Mouse (Mus musculus) liver, embryonic 14.5 days (tissue): Measurements from ENCODE around the gene Uchl4. TPM values are rescaled to one million over a fixed set of nuclear protein-coding genes. Genes with fewer than 3 reads are reported as not detected.

Source experiments
- ATAC-seq: fragments of 200-750 bp; cut with Nextera tagmentation; 2 replicates; pipeline ENCODE4 v1.8.0; 2017; ENCODE audit warnings: moderate number of reproducible peaks, mild to moderate bottlenecking, moderate library complexity; ENCODE audit not compliant: insufficient read depth
- DNase-seq, 3 experiments: peaks; one replicate each; pipeline ENCODE4 v3.0.0-alpha.2; 2012 to 2013; ENCODE audit warnings: low read depth in 3 of 3, low spot score in 3 of 3
- H3K27ac ChIP-seq: fragments of 300-500 bp; sonication (generic); 2 replicates; pipeline ENCODE4 v1.5.1; 2014; ENCODE audit warnings: moderate library complexity, mild to moderate bottlenecking, control low read depth, inconsistent platforms
- H3K27me3 ChIP-seq: fragments of 300-500 bp; sonication (generic); 2 replicates; pipeline ENCODE4 v1.6.1; 2014; ENCODE audit warnings: mild to moderate bottlenecking, low read length, moderate library complexity; ENCODE audit not compliant: control insufficient read depth, insufficient read depth
- H3K36me3 ChIP-seq: fragments of 300-500 bp; sonication (generic); replicated peaks from 2 replicates; pipeline ENCODE4 v1.6.1; 2014; ENCODE audit warnings: low read depth; ENCODE audit not compliant: control insufficient read depth, insufficient read depth
- H3K4me1 ChIP-seq, 2 experiments: fragments of 200-500 bp in 1 of 2; fragments of 300-500 bp in 1 of 2; sonication (generic) in 1 of 2; replicated peaks; 2 replicates each; pipeline ENCODE4 v1.6.1; 2012 to 2014; ENCODE audit warnings: antibody characterized with exemption in 1 of 2, inconsistent platforms in 1 of 2, low read length in 1 of 2; ENCODE audit not compliant: control insufficient read depth in 2 of 2, insufficient read depth in 2 of 2
- H3K4me2 ChIP-seq: fragments of 300-500 bp; sonication (generic); 2 replicates; pipeline ENCODE4 v1.6.1; 2014; ENCODE audit warnings: low read depth, mild to moderate bottlenecking, control low read depth, moderate library complexity
- H3K4me3 ChIP-seq, 2 experiments: fragments of 200-500 bp in 1 of 2; fragments of 300-500 bp in 1 of 2; sonication (generic) in 1 of 2; 2 replicates each; pipeline ENCODE4 v1.5.1; 2012 to 2014; ENCODE audit warnings: low read depth in 2 of 2, low read length in 2 of 2, mild to moderate bottlenecking in 2 of 2, control low read depth in 1 of 2, inconsistent platforms in 1 of 2, moderate library complexity in 1 of 2; ENCODE audit not compliant: insufficient read depth in 1 of 2
- H3K9ac ChIP-seq: fragments of 300-500 bp; sonication (generic); replicated peaks from 2 replicates; pipeline ENCODE4 v1.6.1; 2014; ENCODE audit warnings: mild to moderate bottlenecking, control low read depth, moderate library complexity
- H3K9me3 ChIP-seq: fragments of 300-500 bp; sonication (generic); 2 replicates; pipeline ENCODE4 v1.6.1; 2016; ENCODE audit warnings: low read length, mixed read lengths; ENCODE audit not compliant: control insufficient read depth
- CTCF ChIP-seq: IDR thresholded peaks from 2 replicates; pipeline ENCODE4 v1.5.1; 2016; ENCODE audit warnings: antibody characterized with exemption, low read depth, control low read depth
- EP300 ChIP-seq: IDR thresholded peaks from 2 replicates; pipeline ENCODE4 v1.6.1; 2016; ENCODE audit warnings: antibody characterized with exemption, low read depth
- WGBS: fragments of 180-500 bp; shearing (Covaris S2); extraction: QIAGEN DNeasy Blood & Tissue Kit; methylation state at CpG from one replicate; pipeline ENCODE4 v1.1.7; 2014; ENCODE audit not compliant: insufficient replicate concordance; 5-methylcytosine and 5-hydroxymethylcytosine counted together
- microRNA-seq: library from miRNA; unstranded; fragments of <30 nt; microRNA quantifications from one replicate; pipeline ENCODE4, GENCODE M21; 2016
- polyA plus RNA-seq, 2 experiments: library from polyadenylated mRNA; depleted of rRNA in 1 of 2; stranded (reverse) in 1 of 2; unstranded in 1 of 2; fragments of >200 nt; fragmentation: Nextera tagmentation in 1 of 2; extraction: Ambion mirVana in 1 of 2; gene quantifications; 2 replicates each; pipeline versions ENCODE4 v1.2.1 to v1.2.3; 2012 to 2014

The Uchl4 gene
- polyA plus RNA-seq, 2 experiments = 0.13 to 0.77 TPM

DNA sequence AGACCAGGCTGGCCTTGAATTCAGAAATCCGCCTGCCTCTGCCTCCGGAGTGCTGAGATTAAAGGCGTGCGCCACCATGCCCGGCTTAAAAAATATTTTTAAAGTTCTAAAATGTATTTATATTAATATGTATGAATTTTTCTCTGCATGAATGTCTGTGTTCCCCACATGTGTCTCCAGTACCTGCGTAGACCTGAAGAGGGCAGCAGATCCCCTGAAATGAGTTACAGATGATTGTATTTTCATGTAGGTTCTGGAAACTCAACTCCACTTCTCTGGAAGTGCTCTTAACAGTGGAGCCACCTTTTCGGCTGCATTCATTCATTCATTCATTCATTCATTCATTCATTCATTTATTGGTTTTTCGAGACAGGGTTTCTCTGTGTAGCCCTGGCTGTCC is 42.7 kb downstream of the Uchl4 start:
- H3K4me1 ChIP-seq = peaks cover 2 to 3% of the 10 kb centered on the region in 2 experiments; a peak in 3 of 4 replicates
- H3K9ac ChIP-seq = no peak overlapping the region
- no peak for TF ChIP-seq EP300
- TF ChIP-seq CTCF = peak; percentile 82
- no peak overlapping the region for H3K27ac ChIP-seq
- H3K36me3 ChIP-seq = no peaks in the 10 kb centered on the region
- no peaks in the 10 kb centered on the region for H3K9me3 ChIP-seq
- no peak overlapping the region for H3K4me2 ChIP-seq
- no peak for ATAC-seq
- 31% methylated on average over 8 of the region's 8 CpGs for WGBS
- no peaks in the 10 kb centered on the region for H3K27me3 ChIP-seq
- DNase-seq = peak; percentile 50 to 66 (median 55)
- H3K4me3 ChIP-seq = no peak overlapping the region

DNA sequence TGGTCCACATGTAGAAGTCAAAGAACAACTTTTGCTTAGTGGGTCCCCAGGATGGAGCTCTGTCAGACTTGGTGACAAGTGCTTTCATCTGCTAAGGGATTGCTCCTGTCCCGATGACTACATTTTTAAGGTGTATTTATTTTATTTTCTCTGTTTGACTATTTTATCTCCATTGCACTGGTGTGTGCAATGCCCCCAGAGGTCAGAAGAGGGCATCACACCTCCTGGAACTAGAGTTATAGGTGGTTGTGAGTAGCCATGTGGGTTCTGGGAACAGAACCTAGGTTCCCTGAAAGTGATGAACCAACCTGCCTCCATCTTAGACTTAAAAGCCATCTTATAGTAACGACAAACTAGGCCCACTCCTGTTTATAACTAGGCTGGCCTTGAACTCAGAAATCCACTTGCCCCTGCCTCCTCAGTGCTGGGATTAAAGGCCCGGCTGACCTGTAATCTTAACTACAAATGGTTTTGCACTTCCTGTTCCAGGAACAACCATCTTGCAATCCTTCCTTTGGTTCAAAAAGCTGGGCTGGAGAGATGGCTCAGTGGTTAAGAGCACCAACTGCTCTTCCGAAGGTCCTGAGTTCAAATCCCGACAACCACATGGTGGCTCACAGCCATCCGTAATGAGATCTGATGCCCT is 43.8 kb downstream of the Uchl4 start:
- TF ChIP-seq EP300 (no peak), CTCF (peak; percentile 35; the same call in 1 of the 2 replicates)
- no peak overlapping the region for H3K4me3 ChIP-seq
- H3K27ac ChIP-seq = no peak overlapping the region
- H3K9ac ChIP-seq = no peak overlapping the region
- DNase-seq (no peak), ATAC-seq (no peak)
- no peak overlapping the region for H3K4me2 ChIP-seq
- H3K36me3 ChIP-seq = no peaks in the 10 kb centered on the region
- no peaks in the 10 kb centered on the region for H3K27me3 ChIP-seq
- H3K4me1 ChIP-seq = peaks cover 4 to 7% of the 10 kb centered on the region in 2 experiments; a peak in 3 of 4 replicates
- H3K9me3 ChIP-seq = no peaks in the 10 kb centered on the region
- WGBS = 87% methylated on average over 6 of the region's 6 CpGs

GRCm38 (mm10) chr9:64281105-64281780 is 46.2 kb downstream of the Uchl4 start, which contains the start of gene Tipin:
Tipin (plus strand) TSS chr9:64281581.
- DNase-seq (peak; percentile 86 to 89 (median 87)), ATAC-seq (peak; percentile 87)
- no peaks in the 10 kb centered on the region for H3K9me3 ChIP-seq
- H3K27me3 ChIP-seq = no peaks in the 10 kb centered on the region
- 2% methylated on average over 46 of the region's 46 CpGs for WGBS
- TF ChIP-seq EP300 (peak; percentile 80), CTCF (no peak)
- H3K4me3 ChIP-seq = peak within 1 kb of the TSS; percentile 94
- peaks cover 6 to 8% of the 10 kb centered on the region in 2 experiments; a peak in 3 of 4 replicates for H3K4me1 ChIP-seq
- H3K27ac ChIP-seq = peak within 1 kb of the TSS; percentile 73
- H3K4me2 ChIP-seq = peak within 1 kb of the TSS; percentile 76
- peaks cover 4% of the 10 kb centered on the region for H3K36me3 ChIP-seq
- peak within 1 kb of the TSS; percentile 99 for H3K9ac ChIP-seq

DNA sequence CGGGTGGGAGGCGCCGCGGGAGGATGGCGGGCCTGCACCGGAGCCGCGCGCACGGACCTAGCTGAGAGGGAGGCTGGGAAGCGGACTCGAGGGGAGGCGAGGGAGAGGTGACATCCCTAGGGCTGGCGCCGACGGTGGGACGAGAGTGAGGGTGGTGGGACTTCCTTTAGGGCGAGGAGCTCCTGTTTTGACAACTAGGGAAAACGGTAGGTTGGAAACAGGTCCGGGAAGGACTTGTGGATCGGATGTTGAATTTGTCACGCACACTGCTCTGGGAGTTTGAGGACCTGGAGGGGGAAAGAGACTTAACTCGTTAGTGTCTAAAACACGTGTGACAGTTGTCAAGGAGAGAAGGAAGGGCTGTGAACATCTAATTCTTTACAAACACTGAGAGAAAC is 46.8 kb downstream of the Uchl4 start:
- H3K4me2 ChIP-seq = peak overlapping the region; percentile 76
- TF ChIP-seq CTCF (no peak), EP300 (no peak; the same call in 1 of the 2 replicates)
- H3K27ac ChIP-seq = peak overlapping the region; percentile 73
- DNase-seq = peak in 1 of 3 experiments; percentile 36
- H3K4me3 ChIP-seq = peak overlapping the region; percentile 94
- peak overlapping the region; percentile 99 for H3K9ac ChIP-seq
- under 1% methylated on average over 24 of the region's 24 CpGs for WGBS
- no peaks in the 10 kb centered on the region for H3K9me3 ChIP-seq
- peaks cover 4% of the 10 kb centered on the region for H3K36me3 ChIP-seq
- no peaks in the 10 kb centered on the region for H3K27me3 ChIP-seq
- H3K4me1 ChIP-seq = peaks cover 6 to 8% of the 10 kb centered on the region in 2 experiments; a peak in 3 of 4 replicates
- peak; percentile 84 for ATAC-seq

DNA sequence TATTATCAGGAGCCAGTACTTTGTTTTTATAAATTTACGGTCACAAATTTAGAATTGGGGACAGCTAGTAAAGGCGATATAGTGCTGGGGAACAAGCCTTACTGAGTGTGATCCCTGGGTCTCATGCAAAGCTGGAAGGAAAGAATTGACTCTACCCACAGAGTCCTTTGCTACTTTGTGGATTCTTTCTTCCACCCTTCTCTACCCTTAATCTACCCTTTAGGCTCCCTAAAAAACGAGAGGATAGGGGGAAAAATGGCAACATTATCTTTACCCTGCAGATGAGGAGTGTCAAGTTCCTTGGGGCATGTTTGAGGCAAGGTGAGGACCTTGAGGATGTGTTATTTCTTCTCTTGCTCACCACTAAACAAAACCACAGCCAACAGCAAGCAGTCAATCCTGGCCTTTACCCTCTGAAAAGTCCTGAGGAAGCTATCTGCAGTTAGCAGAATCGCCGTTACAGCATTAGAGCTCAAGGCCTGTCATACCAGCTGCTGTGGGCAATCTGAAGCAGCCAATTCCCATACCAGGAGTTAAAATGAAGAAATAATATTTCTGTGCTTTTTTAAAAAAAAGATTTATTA is 47.5 kb downstream of the Uchl4 start:
- Histone ChIP-seq H3K4me3 (peak overlapping the region; percentile 94), H3K9ac (peak overlapping the region; percentile 99), H3K27ac (peak overlapping the region; percentile 73), H3K9me3 (no peaks in the 10 kb centered on the region), H3K4me2 (peak overlapping the region; percentile 76), H3K4me1 (peaks cover 6 to 8% of the 10 kb centered on the region in 2 experiments; a peak in 3 of 4 replicates), H3K36me3 (peaks cover 4% of the 10 kb centered on the region), H3K27me3 (no peaks in the 10 kb centered on the region)
- WGBS = 8% methylated on average over 5 of the region's 5 CpGs
- DNase-seq (no peak), ATAC-seq (peak; percentile 12; the same call in 1 of the 2 replicates)
- TF ChIP-seq EP300 (no peak), CTCF (no peak)

Small RNAs within 50 kb of the gene (microRNA-seq; reads per million reads assigned to microRNA genes)
- gene Gm24106 = not detected

Other genes with a start within 250 kb of the Uchl4 start
- gene Smad6, start 213.1 kb upstream of the Uchl4 start, polyA plus RNA-seq (2012; rRNA removed) = 3.9 and 5.2 TPM in 2 replicates
- 1.8 and 2.1 TPM in 2 replicates for gene Smad6, start 213.1 kb upstream of the Uchl4 start, polyA plus RNA-seq (2014; fragmentation: Nextera tagmentation; extraction: Ambion mirVana)
- gene Lctl, start 118.1 kb upstream of the Uchl4 start, polyA plus RNA-seq (2012; rRNA removed) = 0.02 TPM in 1 of 2 replicates, not detected in the other
- not detected in 2 replicates for gene Lctl, start 118.1 kb upstream of the Uchl4 start, polyA plus RNA-seq (2014; fragmentation: Nextera tagmentation; extraction: Ambion mirVana)
- gene Zwilch, start 62.1 kb upstream of the Uchl4 start, polyA plus RNA-seq (2012; rRNA removed) = 15.1 and 34.4 TPM in 2 replicates
- gene Zwilch, start 62.1 kb upstream of the Uchl4 start, polyA plus RNA-seq (2014; fragmentation: Nextera tagmentation; extraction: Ambion mirVana) = 11.8 and 14.6 TPM in 2 replicates
- 583 and 863 TPM in 2 replicates for gene Rpl4, start 61.8 kb upstream of the Uchl4 start, polyA plus RNA-seq (2012; rRNA removed)
- 840 and 926 TPM in 2 replicates for gene Rpl4, start 61.8 kb upstream of the Uchl4 start, polyA plus RNA-seq (2014; fragmentation: Nextera tagmentation; extraction: Ambion mirVana)
- gene Snapc5, start 55.9 kb upstream of the Uchl4 start, polyA plus RNA-seq (2012; rRNA removed) = 4.2 and 11.5 TPM in 2 replicates
- 7.5 and 8.3 TPM in 2 replicates for gene Snapc5, start 55.9 kb upstream of the Uchl4 start, polyA plus RNA-seq (2014; fragmentation: Nextera tagmentation; extraction: Ambion mirVana)
- 11.7 and 13.5 TPM in 2 replicates for gene Map2k1, start 18.4 kb downstream of the Uchl4 start, polyA plus RNA-seq (2012; rRNA removed)
- gene Map2k1, start 18.4 kb downstream of the Uchl4 start, polyA plus RNA-seq (2014; fragmentation: Nextera tagmentation; extraction: Ambion mirVana) = 24.9 and 25.7 TPM in 2 replicates
- 74.2 and 121 TPM in 2 replicates for gene Tipin, start 46.4 kb downstream of the Uchl4 start, polyA plus RNA-seq (2012; rRNA removed)
- 241 and 245 TPM in 2 replicates for gene Tipin, start 46.4 kb downstream of the Uchl4 start, polyA plus RNA-seq (2014; fragmentation: Nextera tagmentation; extraction: Ambion mirVana)
- 3.4 and 4.9 TPM in 2 replicates for gene Dis3l, start 106.1 kb downstream of the Uchl4 start, polyA plus RNA-seq (2012; rRNA removed)
- gene Dis3l, start 106.1 kb downstream of the Uchl4 start, polyA plus RNA-seq (2014; fragmentation: Nextera tagmentation; extraction: Ambion mirVana) = 8.0 and 8.6 TPM in 2 replicates
- 0.18 and 0.24 TPM in 2 replicates for gene Megf11, start 150.4 kb downstream of the Uchl4 start, polyA plus RNA-seq (2012; rRNA removed)
- gene Megf11, start 150.4 kb downstream of the Uchl4 start, polyA plus RNA-seq (2014; fragmentation: Nextera tagmentation; extraction: Ambion mirVana) = 0.11 and 0.28 TPM in 2 replicates